Mouse (Mus musculus) embryonic facial prominence, embryonic 14.5 days (tissue): Measurements from ENCODE around the gene Ice2. TPM values are rescaled to one million over a fixed set of nuclear protein-coding genes. Genes with fewer than 3 reads are reported as not detected.
A peak's percentile ranks its signal among the peaks of the same experiment; 100 is the strongest.

Source experiments
- ATAC-seq: fragments of 200-750 bp; cut with Nextera tagmentation; 2 replicates; pipeline ENCODE4 v1.8.0; 2017; ENCODE audit warnings: low read depth, moderate number of reproducible peaks, moderate TSS enrichment
- DNase-seq: peaks from one replicate; pipeline ENCODE4 v3.0.0-alpha.2; 2015; ENCODE audit warnings: low spot score
- H3K27ac ChIP-seq: fragments of 300-500 bp; sonication (generic); replicated peaks from 2 replicates; pipeline ENCODE4 v1.5.1; 2014; ENCODE audit warnings: low read depth, mild to moderate bottlenecking, low read length, moderate library complexity
- H3K27me3 ChIP-seq: fragments of 300-500 bp; sonication (generic); replicated peaks from 2 replicates; pipeline ENCODE4 v1.6.1; 2014; ENCODE audit warnings: low read length; ENCODE audit not compliant: control insufficient read depth, insufficient read depth
- H3K36me3 ChIP-seq: fragments of 300-500 bp; sonication (generic); 2 replicates; pipeline ENCODE4 v1.6.1; 2014; ENCODE audit warnings: low read length, mixed read lengths; ENCODE audit not compliant: control insufficient read depth, insufficient read depth
- H3K4me1 ChIP-seq: fragments of 300-500 bp; sonication (generic); 2 replicates; pipeline ENCODE4 v1.6.1; 2014; ENCODE audit warnings: antibody characterized with exemption, low read length; ENCODE audit not compliant: control insufficient read depth, insufficient read depth
- H3K4me2 ChIP-seq: fragments of 300-500 bp; sonication (generic); 2 replicates; pipeline ENCODE4 v1.6.1; 2014; ENCODE audit warnings: low read depth, mild to moderate bottlenecking, low read length, moderate library complexity, mixed read lengths
- H3K4me3 ChIP-seq: fragments of 300-500 bp; sonication (generic); 2 replicates; pipeline ENCODE4 v1.5.1; 2014; ENCODE audit warnings: low read depth, mild to moderate bottlenecking, low read length
- H3K9ac ChIP-seq: fragments of 300-500 bp; sonication (generic); 2 replicates; pipeline ENCODE4 v1.6.1; 2014; ENCODE audit warnings: low read depth, mild to moderate bottlenecking, low read length, moderate library complexity, mixed read lengths
- H3K9me3 ChIP-seq: fragments of 300-500 bp; sonication (generic); 2 replicates; pipeline ENCODE4 v1.6.1; 2016; ENCODE audit warnings: low read length; ENCODE audit not compliant: control insufficient read depth
- WGBS: fragments of 180-500 bp; shearing (Covaris S2); extraction: QIAGEN DNeasy Blood & Tissue Kit; methylation state at CpG from one replicate; pipeline ENCODE4 v1.1.7; 2014; 5-methylcytosine and 5-hydroxymethylcytosine counted together
- polyA plus RNA-seq: library from polyadenylated mRNA; unstranded; fragments of >200 nt; fragmentation: Nextera tagmentation; extraction: Ambion mirVana; gene quantifications from 2 replicates; pipeline ENCODE4 v1.2.1, GENCODE M21; 2014

The Ice2 gene
- polyA plus RNA-seq, 1 experiment from 2014 or later: 17.4 TPM

DNA sequence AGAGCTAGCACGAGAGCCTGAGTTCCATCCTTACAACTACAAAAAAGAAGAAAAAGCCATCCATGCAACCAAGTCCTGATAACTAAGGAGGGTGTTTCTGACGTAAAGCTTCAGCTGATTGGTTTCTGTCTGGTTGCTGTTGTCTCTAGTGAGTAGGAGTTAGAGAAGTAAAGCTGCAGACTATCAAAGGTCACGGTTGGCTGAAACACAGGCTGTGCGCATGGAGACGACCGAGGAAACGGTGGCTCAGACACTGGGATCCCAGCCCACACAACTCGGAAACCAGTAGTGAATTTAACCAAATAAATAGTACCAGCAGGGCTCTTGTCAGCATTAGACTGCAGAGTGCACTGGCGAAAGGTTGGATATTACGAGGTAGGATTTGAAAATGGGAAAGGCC is 37.5 kb downstream of the Ice2 start:
- DNase-seq (no peak), ATAC-seq (no peak)
- Histone ChIP-seq H3K9ac (no peak overlapping the region), H3K27ac (no peak overlapping the region), H3K4me1 (peaks cover 31% of the 10 kb centered on the region), H3K27me3 (no peaks in the 10 kb centered on the region), H3K4me2 (no peak overlapping the region), H3K36me3 (peaks cover 12% of the 10 kb centered on the region), H3K4me3 (no peak overlapping the region), H3K9me3 (no peaks in the 10 kb centered on the region)
- WGBS: 69% methylated on average over 10 of the region's 10 CpGs

DNA sequence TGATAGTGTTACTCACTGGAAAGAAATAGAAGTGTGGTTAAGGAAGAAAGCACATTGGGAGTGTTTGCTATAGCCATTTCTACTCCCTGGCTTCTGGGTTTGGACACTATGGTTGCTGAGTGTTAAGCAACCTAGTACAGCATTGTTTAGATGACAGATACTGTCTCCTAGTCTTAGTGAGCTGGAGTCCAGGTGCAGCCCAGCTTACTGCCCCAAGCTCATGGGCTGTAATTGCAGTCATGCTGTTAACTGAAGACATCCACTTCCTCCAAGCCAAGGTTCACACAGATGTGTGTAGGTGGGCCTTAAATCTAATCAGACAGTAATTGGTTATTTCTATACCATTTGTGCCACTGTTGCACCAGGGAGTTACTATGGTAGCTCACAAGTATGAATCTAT is 38.0 kb downstream of the Ice2 start:
- H3K27ac ChIP-seq: no peak overlapping the region
- peaks cover 9% of the 10 kb centered on the region for H3K36me3 ChIP-seq
- no peaks in the 10 kb centered on the region for H3K27me3 ChIP-seq
- no peak for ATAC-seq
- no peak for DNase-seq
- H3K9me3 ChIP-seq: no peaks in the 10 kb centered on the region
- H3K4me2 ChIP-seq: no peak overlapping the region
- no peak overlapping the region for H3K4me3 ChIP-seq
- H3K9ac ChIP-seq: no peak overlapping the region
- H3K4me1 ChIP-seq: peaks cover 32% of the 10 kb centered on the region

DNA sequence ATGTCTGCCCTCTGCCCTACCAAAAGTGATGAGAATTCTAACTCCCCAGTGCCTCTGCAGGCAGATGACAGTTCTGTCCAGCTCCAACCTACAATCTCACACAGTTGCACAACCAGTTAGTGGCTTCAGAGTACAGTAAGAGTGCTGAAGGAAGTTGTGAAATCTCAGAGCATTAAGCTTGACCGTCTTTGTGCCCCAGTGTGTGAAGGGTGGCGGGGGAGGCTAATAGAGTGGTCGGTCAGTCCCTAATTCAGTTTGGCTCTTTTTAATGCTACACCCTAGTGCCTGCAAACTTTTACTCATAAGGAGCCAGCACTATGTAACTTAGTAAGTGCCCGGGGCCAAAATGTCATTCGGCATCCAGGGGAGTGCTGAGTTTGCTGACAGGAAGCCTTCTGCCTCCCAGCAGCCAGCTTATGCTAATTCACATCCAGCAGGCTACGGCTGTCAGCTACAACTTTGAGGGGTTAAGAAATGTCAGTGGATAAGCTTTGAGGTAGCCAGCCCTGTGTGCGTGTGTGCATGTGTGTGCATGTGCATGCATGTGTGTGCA is 42.2 kb downstream of the Ice2 start:
- WGBS: 20% methylated on average over 6 of the region's 7 CpGs
- Histone ChIP-seq H3K27ac (0 out of 2 replicates have a peak overlapping the region, but pooled peaks have one; percentile 33), H3K9ac (no peak overlapping the region), H3K4me1 (peaks cover 11% of the 10 kb centered on the region), H3K4me2 (0 out of 2 replicates have a peak overlapping the region, but pooled peaks have one; percentile 10), H3K36me3 (no peaks in the 10 kb centered on the region), H3K27me3 (no peaks in the 10 kb centered on the region), H3K4me3 (no peak overlapping the region), H3K9me3 (no peaks in the 10 kb centered on the region)
- ATAC-seq (0 out of 2 replicates have a peak, but pooled peaks have one; percentile 41), DNase-seq (peak; percentile 62)

DNA sequence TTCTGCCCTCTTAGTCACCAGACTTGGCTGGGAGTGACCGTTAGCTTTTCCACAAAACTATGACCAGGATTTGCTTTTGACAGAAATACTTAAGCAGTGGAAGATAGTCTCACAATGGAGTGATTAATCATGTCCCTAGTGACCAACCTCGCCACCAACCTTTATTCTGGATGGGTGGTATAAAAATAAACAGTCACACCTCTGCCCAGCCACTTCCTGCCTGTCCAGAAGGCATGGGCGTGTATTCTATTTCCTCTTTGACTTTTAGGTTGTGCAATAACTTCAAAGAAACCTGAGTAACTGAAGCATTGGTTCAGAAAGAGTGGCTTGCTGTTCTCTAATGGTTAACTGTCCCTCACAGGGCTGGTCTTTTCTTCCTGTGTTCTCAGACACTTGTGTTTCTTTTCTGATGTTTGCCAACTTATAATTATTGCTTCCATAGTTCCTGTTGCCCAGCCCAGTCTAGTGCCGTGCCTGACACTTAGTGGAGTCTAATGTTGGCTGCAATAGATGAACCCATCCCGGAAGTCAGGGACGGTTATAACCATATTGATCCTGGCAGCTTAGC is 44.8 kb downstream of the Ice2 start:
- DNase-seq: no peak
- Histone ChIP-seq H3K27ac (no peak overlapping the region), H3K9me3 (no peaks in the 10 kb centered on the region), H3K4me1 (peaks cover 11% of the 10 kb centered on the region), H3K36me3 (no peaks in the 10 kb centered on the region), H3K9ac (no peak overlapping the region), H3K4me2 (no peak overlapping the region), H3K4me3 (no peak overlapping the region), H3K27me3 (no peaks in the 10 kb centered on the region)
- WGBS: 55% methylated on average over 6 of the region's 6 CpGs
- ATAC-seq: no peak

DNA sequence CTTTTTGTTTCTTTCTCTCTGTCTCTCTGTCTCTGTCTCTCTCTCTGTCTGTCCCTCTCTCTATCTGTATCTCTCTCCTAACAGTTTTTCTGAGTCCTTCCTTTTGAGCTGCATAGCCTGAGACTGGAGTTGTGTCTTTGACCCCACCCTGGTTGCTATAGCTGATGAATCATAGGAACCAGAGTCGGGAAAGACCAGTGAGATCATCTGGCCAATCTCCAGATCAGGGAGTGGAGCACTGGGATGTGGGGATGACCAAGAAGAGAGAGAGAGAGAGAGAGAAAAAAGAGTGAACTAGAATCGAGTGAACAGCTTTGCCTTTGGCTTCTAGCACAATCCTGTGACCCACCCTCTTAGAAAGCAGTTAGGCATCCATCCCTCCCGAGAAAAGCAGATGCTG is 45.5 kb downstream of the Ice2 start:
- ATAC-seq (no peak), DNase-seq (peak; percentile 45)
- WGBS: 45% methylated on average over 3 of the region's 3 CpGs
- H3K4me2 ChIP-seq: no peak overlapping the region
- H3K27ac ChIP-seq: no peak overlapping the region
- no peaks in the 10 kb centered on the region for H3K36me3 ChIP-seq
- peaks cover 11% of the 10 kb centered on the region for H3K4me1 ChIP-seq
- no peak overlapping the region for H3K9ac ChIP-seq
- no peaks in the 10 kb centered on the region for H3K27me3 ChIP-seq
- H3K4me3 ChIP-seq: no peak overlapping the region
- no peaks in the 10 kb centered on the region for H3K9me3 ChIP-seq

DNA sequence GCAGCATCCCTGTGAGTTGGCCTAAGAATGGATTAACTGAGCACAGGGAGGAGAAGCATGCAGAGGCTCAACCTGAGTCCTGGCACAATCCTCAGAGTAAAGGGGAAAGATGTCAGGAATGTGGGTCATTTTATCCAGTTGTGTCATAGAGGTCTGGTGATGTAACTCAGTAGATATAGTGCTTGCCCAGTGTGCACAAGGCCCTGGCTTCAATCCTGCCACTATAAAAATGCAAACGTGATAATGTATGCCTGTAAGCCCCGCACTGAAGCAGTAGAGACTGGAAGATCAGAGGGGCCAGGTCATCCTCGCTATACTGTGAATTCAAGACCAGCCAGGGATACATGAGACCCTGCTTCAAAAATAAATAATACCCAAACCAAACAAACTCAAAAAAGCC is 51.1 kb downstream of the Ice2 start:
- ATAC-seq (no peak), DNase-seq (no peak)
- 54% methylated on average over 3 of the region's 3 CpGs for WGBS
- H3K27ac ChIP-seq: no peak overlapping the region
- H3K4me2 ChIP-seq: no peak overlapping the region
- H3K9me3 ChIP-seq: no peaks in the 10 kb centered on the region
- H3K9ac ChIP-seq: no peak overlapping the region
- no peaks in the 10 kb centered on the region for H3K36me3 ChIP-seq
- H3K4me3 ChIP-seq: no peak overlapping the region
- no peaks in the 10 kb centered on the region for H3K27me3 ChIP-seq
- H3K4me1 ChIP-seq: peaks cover 22% of the 10 kb centered on the region

DNA sequence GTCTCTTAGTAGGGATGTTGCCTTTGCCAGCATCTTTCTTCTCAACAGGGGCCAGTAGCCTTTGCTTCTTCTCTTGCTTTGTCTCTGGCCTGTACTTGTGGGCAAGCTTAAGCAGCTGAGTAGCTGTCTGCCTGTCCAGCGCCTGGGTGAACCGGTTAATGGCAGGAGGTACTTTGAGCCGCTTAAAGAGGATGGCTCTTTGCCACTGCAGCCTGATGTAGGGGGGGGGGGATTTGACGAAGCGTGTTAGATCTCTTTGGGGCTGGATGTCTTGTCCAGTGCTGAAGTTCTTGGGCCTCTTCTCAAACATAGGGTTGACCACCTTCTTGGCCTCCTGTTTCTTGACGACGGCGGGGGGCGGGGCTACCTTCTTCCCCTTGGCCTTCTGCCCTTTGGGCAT is 52.9 kb downstream of the Ice2 start:
- Histone ChIP-seq H3K4me3 (no peak overlapping the region), H3K9ac (no peak overlapping the region), H3K4me1 (peaks cover 30% of the 10 kb centered on the region), H3K27ac (no peak overlapping the region), H3K36me3 (no peaks in the 10 kb centered on the region), H3K9me3 (no peaks in the 10 kb centered on the region), H3K4me2 (no peak overlapping the region), H3K27me3 (no peaks in the 10 kb centered on the region)
- no peak for ATAC-seq
- no peak for DNase-seq
- 86% methylated on average over 9 of the region's 9 CpGs for WGBS

DNA sequence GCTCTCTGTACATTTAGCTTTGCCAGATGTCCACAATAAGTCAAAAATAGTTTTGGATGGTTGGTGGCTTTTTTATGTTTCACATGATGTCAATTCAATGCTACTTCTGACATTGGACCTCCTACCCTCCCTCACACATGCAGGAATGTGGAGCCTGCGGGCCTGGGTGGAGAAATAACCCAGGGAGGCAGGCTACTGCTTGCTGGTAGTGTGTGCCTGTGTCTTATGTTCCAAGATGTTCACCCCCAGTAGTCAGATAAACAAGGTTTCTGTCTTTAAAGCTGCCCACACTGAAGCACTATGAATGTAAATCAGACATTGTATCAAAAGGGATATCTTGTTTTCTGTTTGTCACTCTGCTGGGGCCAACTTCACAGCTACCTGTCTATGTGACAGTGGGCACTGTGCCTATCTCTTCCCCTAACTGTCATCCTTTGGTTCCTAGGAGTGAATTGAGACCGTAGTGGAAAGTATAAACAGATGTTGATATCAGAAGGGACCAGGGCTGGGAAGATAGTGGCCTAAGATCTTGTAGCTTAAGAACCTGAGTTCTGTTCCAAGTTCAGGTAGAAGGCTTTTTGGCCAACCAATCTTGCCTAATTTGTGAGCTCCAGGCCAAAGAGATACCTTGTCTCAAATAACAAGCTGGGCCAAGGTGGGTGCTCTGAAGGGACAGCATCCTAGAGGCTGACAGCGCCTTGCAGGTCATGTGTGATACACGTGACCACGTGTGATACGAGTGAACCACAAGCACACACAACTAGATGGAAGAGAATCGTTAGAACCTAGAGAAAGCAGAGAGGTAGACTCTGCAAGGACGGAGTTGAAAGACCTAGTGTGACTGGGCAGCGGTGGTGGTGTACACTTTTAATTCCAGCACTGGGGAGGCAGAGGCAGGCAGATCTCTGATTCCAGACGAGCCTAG is 54.4 kb downstream of the Ice2 start:
- no peaks in the 10 kb centered on the region for H3K9me3 ChIP-seq
- H3K27ac ChIP-seq: peak overlapping the region; percentile 98
- no peak overlapping the region for H3K4me3 ChIP-seq
- H3K4me1 ChIP-seq: peaks cover 45% of the 10 kb centered on the region
- WGBS: 87% methylated on average over 10 of the region's 10 CpGs
- no peaks in the 10 kb centered on the region for H3K36me3 ChIP-seq
- no peaks in the 10 kb centered on the region for H3K27me3 ChIP-seq
- no peak overlapping the region for H3K4me2 ChIP-seq
- no peak overlapping the region for H3K9ac ChIP-seq
- DNase-seq (peak; percentile 37), ATAC-seq (no peak)
